11 mouse cellular contexts compared by ENCODE assay signal in the genomic region with DNA sequence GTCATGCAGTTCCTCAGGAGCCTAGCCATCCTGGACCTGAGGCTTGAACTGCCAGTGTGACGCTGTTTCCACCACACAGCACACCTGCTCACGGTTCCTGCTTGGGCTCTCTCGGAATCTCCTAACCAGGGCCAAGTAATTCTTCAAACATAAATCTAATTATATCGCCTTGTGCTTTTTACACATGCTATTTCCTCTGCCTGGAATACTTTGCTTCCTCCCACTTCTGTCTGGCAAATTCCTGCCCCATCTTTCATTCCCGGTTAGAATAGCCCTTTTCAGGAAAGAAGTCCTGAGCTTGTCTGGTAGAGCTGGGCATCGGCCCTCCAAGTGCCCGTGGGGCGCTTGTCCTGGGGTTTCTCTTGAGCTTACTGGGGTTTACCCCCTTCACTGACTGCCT.
"Had no signal": no experiment of that assay in that cellular context is flagged by ENCODE, and none has a peak within 500 bp of the region (broad histone marks: within the 10 kb centered on the region; RNA-seq: fewer than 3 reads in every experiment).

No protein-coding gene starts in this region.

- DNase-seq: layer of hippocampus, postnatal 36 days; liver, embryonic 13.5 days; lung, adult 2 months; lung, postnatal 14 days; lung, postnatal 4 days; midbrain, embryonic 14.5 days; thymus, adult 18-20 months; thymus, postnatal 4 days had no signal

- H3K36me3 ChIP-seq: intestine, embryonic 15.5 days; liver, embryonic 13.5 days had no signal

- H3K4me3 ChIP-seq: intestine, embryonic 15.5 days; left cerebral cortex, adult 2 months; liver, embryonic 13.5 days had no signal

- H3K27ac ChIP-seq: intestine, embryonic 15.5 days; left cerebral cortex, adult 2 months; liver, embryonic 13.5 days had no signal

- H3K4me2 ChIP-seq: intestine, embryonic 15.5 days; liver, embryonic 13.5 days; midbrain, embryonic 11.5 days had no signal

- H3K9ac ChIP-seq: intestine, embryonic 15.5 days; liver, embryonic 13.5 days had no signal

- ATAC-seq: intestine, embryonic 15.5 days had no signal

- H3K9me3 ChIP-seq: intestine, embryonic 15.5 days; liver, embryonic 13.5 days had no signal
